Mouse (Mus musculus) erythroid progenitor cell, adult 5-6 weeks (primary cell): ENCODE data around the gene Camk2d. TPM values are rescaled to one million over a fixed set of nuclear protein-coding genes. Genes with fewer than 3 reads are reported as not detected.

ENCODE experiments used
- ATAC-seq: replicated peaks from 2 replicates; pipeline ENCODE4 v1.8.0; 2016; ENCODE audit warnings: moderate number of reproducible peaks, mild to moderate bottlenecking, moderate TSS enrichment, inconsistent platforms; ENCODE audit not compliant: poor library complexity, low FRiP score, severe bottlenecking
- total RNA-seq, 2 experiments: library from RNA; stranded (forward) in 1 of 2; stranded (reverse) in 1 of 2; fragments of 150-400 nt in 1 of 2; fragments of 186-747, 209-891 nt in 1 of 2; gene quantifications; 2 replicates each; pipeline versions ENCODE4 v1.2.3 to v1.2.4; 2015 to 2017; ENCODE audit warnings: low replicate concordance in 2 of 2

Camk2d gene
- total RNA-seq, 2 experiments from 2014 or later = 5.8 to 43.2 TPM

- ATAC-seq = no peak
Observed at GRCm38 (mm10) chr3:126730411-126730810, 134.3 kb downstream of the Camk2d start.

- no peak for ATAC-seq
Observed at GRCm38 (mm10) chr3:126732323-126732722, 136.2 kb downstream of the Camk2d start.

- no peak for ATAC-seq
Observed at GRCm38 (mm10) chr3:126734533-126734932, 138.4 kb downstream of the Camk2d start.

DNA sequence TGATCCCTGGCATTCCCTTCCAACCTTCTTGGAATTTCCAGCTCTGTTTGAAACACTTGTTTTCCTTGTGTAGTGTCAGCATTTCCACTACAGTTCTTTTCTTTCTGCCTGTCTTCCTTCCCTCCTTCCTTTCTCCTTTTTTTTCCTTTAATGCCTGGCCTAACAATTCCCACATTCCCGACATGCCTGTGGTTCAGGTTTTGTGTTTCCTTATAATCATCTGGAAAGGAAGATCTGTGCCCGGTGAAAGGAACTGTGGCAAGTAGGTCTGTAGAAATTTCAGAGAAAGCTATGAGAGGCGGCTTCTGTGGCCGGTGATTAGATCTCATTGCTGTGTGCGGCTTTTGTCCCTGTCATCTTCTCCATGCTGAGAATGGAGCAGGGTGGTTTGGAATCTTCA, 139.1 kb downstream of the Camk2d start:
- no peak for ATAC-seq

DNA sequence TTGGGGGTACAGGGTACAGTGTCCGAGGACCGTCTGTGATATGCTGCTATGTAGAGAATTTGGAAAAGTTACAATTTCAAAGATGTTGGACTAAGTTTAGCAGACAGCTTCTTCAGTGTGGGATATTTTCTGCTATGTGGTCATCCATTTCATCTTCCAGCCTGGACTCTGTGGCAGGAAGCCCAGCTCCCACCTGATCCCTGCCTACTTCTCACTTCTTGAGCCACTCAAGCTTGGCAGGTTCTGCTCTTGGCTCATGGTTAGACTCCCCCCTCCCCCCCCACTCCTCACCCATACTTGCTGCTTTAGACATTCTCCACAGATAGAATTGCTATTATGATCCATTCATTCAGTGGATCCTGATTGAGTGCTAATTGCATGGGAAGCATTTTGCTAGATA, 141.0 kb downstream of the Camk2d start:
- ATAC-seq = no peak

GRCm38 (mm10) chr3:126740146-126740545, 144.0 kb downstream of the Camk2d start:
- ATAC-seq = no peak

DNA sequence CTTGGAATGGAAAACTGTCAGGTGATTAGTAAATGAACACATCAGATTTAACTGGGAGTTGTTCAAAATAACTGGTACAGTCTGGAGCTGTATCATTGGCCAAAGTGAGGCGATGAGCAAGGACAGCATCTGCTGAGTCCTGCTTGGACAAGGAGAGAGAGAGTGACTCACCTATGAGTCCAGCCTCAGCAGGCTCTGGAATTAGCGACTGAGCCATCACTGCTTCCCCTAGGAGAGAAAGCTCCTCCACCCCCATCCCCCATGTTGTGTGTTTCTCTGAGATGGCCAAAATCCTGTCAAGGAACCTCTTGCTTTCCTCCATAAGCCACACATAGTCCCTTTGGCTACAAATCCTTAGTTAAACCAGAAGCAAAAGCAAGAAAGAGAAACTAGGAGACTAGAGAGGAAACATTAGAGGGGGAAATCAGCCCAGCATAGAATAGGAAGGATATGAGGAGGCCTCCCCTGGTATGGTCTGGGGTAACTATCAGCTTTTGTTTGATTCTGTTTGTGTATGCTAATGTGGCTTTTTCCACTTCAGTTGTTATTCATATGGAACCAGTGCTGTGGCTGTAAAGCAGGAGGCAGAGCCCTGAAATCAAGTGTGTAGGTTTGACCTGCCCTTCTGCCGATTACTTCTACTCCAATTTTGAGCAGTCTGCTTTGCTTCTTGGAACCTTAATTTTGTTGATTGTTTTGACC, 148.5 kb downstream of the Camk2d start:
- no peak for ATAC-seq

DNA sequence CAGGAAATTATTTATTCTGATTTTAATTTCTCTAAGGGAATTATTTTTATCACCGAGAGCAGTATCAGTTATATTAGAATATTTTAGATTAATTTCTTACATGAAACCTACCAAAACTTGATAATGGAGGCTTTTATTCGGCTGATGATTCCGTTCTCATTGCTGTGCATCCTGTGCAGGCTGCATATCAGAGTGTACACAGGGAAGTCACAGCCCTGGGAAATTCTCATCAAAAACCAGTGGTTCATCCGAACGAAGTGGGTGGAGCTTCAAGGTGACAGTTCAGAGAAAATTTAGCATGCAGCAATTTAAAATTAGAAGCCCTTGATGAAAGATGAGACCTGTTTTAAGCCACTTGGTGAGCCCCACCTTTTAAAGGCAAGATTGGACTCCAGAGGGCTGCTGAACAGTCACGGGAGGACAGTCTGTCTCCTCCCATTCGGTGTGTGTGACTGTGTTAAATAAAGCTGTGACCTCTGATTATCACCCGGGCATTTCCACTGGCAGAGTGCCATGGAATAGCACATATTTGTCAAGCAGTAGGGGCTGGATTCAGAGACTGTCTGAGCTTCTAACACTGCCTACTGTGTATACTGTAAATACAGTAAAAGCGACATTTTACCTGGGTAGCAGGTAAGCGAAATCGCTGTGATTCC, 150.2 kb downstream of the Camk2d start:
- no peak for ATAC-seq

DNA sequence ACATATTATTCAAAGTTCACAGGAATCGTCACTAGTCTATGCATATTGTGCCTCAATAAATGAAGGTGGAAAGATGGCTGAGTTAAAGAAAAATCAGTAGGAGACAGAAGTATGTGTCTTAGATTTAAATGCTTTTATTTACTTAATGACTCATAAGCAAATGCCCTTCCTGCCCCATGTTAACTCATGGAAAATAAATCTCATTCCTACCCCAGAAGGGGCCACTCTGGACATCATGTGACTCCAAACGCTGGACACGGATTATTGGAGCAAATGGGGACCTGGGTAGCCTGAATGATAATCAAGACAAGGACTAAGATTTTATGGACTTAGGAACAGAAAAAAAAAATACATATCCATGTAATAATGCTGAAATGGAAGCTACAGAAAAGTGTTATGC, 151.5 kb downstream of the Camk2d start:
- no peak for ATAC-seq

DNA sequence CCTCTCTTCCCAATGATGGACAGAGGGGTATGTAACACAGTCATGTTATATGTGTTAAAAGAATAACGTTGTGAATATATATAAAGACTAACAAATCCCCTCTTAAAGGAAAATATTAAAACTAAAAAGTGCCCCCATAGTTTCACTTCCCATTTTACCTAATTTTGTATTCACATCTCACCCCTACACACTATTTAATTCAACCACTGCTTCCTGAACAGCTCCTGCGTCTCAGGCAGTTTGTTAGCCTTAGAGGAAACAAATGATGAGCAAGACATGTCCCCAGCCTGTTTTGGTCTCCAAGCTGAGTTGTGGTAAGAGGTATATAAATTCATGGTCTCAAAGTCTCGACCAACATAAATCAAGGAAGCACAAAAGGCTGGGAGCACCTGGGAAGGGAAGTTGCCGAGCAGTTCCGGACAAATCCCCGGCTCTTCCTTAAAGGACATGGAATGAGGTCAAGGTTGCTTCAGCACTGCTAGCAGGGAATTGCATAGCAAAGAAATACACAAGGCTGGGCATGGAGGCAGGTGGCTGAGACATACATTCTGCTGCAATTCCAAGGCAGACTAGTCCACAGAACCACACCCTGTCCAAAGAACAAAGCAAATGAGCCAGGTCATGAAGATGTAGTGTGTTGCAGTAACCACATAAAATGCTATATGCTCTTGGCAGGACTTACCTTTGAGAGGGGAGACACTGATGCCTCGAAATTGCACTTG, 155.4 kb downstream of the Camk2d start:
- ATAC-seq = no peak

DNA sequence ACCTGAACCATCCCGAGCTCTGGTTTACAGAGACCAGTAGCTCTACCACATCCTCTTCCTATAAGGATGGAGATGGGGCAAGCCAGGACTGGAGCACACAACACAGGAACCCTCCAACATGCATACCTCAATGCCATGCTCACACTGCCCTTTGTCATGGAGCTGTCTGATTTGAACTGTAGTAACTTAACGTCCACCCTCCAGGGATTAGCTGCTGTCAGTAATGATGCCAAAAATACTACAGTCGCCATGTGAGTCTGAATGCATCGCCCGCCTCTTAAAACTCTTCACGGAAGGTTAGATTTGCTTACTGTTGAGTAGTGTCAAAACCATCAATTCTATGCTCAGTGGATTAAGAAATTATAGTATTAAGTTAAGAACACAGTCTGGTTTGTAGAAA, 156.9 kb downstream of the Camk2d start:
- no peak for ATAC-seq

- ATAC-seq = no peak
Observed at GRCm38 (mm10) chr3:126758398-126758797, 162.3 kb downstream of the Camk2d start.

DNA sequence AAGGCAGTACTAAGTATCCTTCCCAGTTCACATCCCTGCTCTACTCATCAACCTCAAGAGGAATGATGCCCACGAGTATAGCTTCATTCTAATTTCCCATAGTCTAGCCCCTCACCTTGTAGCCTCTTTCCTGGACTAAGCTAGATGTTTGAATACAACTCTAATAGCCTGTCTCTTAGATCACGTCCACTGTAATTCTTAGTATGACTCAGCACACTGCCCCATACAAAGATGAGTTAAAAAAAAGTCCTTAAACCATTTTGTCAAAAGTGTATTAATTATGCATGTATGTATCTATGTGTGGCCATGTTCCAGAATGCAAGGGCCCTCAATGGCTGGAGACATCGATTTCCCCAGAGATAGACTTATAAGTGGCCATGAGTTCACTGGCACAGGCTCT, 164.5 kb downstream of the Camk2d start:
- no peak for ATAC-seq

- no peak for ATAC-seq
Observed at GRCm38 (mm10) chr3:126764745-126765144, 168.6 kb downstream of the Camk2d start.

GRCm38 (mm10) chr3:126770056-126770455, 174.0 kb downstream of the Camk2d start:
- no peak for ATAC-seq

DNA sequence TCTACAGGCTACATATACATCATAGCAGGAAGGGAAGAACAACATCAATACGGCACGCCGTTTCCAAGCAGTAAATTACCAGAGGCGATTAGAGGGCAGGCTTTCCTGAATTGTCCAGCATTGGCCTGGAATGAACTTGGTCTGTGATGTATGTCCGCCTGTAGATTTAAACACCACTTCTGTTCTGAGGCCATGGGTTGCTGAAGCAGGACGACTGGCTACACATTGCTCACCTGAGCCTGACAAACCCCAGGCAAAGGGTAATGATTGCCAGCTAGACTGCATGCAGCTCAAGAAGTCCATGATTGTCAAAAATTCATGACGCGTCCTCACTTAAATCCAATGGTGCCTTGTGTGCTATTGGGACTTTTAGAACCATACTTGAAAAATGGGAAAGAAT, 174.9 kb downstream of the Camk2d start:
- ATAC-seq = no peak

DNA sequence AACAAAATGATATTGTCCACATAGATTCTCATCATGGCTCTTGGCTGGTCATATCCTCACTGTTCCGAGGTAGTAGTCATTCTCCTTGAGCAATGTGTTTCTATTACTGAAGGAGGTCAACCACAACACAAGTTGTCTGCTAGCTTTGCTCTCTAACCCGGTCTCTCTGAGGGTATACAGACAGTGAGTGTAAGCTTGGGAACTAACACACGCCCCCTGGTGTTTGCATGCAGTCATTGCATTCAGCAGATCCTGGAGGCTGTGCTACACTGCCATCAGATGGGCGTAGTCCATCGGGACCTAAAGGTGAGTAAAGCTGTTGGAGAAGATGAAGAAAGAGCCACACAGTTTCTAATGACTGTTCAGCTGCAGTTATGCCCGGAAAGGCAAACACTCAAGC, 175.4 kb downstream of the Camk2d start:
- peak; percentile 59; the same call in 1 of the 2 replicates for ATAC-seq

GRCm38 (mm10) chr3:126776001-126776400, 179.9 kb downstream of the Camk2d start:
- no peak for ATAC-seq

GRCm38 (mm10) chr3:126777101-126777500, 181.0 kb downstream of the Camk2d start:
- no peak for ATAC-seq

GRCm38 (mm10) chr3:126777879-126778278, 181.8 kb downstream of the Camk2d start:
- no peak for ATAC-seq

GRCm38 (mm10) chr3:126780014-126780615, 184.0 kb downstream of the Camk2d start:
- no peak for ATAC-seq
